Mouse (Mus musculus) left cerebral cortex, postnatal 4 days (tissue): Measurements from ENCODE around the gene Mkrn3. TPM values are rescaled to one million over a fixed set of nuclear protein-coding genes. Genes with fewer than 3 reads are reported as not detected.

ENCODE experiments used
- DNase-seq: peaks from one replicate; pipeline ENCODE4 v3.0.0-alpha.2; 2022
- intact Hi-C: fragments of 180-260 bp; cut with DNase I; formaldehyde crosslinking; loops from one replicate; pipeline ENCODE4 v1.15.1; 2025
- total RNA-seq, 2 experiments: library from RNA; stranded (reverse); gene quantifications; 2 replicates each; pipeline ENCODE4 v1.2.3; 2021

Mkrn3 gene
- total RNA-seq, result 10 to 100 TPM; 17.9 to 19.8 TPM

DNA sequence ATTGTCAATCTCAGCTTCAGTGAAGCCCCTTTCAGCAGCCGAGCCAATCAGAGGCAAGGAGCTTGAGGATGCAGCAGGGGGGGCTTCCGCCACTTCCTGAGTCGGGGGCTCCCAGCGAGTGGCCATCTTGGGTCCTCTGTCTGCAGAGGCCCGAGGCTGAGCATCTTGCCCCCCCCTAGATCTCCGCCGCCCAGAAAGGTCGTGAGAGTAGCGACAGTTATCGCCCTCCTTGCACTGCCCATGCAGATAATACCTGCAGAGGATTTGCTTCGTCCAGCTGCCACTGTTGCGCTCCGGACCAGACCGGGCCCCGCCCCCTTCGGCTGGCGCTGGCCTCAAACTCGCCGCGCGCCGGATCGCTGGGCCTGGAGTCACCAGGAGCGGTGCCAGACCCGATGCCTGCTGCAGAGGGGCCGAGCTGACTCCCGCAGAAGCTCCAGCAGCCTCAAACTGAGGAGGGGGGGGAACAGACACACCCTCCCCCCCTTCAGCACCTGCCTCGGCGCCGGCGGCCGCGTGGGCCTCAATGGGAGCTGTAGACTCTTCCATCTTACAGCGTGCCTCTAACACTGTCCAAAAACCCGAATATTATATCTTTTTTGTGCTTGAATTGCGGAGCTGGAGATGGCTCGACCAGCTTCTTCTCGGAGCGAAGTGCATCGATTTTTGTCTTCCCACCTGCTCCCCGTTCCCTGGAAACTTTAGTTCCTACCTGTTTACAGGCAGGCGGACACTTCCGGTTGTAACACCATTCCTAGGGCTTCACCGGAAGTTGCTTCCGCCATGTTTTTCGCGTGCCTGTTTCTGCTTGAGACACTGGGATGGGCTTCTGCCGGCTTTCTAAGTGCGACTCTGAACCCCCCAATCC lies at the start of gene Mkrn3:
TSS of gene Mkrn3 (minus strand) at position 647 of the 868 bp plus-strand sequence.
- peak; percentile 87 for DNase-seq
- intact Hi-C loops, result no loop called here

DNA sequence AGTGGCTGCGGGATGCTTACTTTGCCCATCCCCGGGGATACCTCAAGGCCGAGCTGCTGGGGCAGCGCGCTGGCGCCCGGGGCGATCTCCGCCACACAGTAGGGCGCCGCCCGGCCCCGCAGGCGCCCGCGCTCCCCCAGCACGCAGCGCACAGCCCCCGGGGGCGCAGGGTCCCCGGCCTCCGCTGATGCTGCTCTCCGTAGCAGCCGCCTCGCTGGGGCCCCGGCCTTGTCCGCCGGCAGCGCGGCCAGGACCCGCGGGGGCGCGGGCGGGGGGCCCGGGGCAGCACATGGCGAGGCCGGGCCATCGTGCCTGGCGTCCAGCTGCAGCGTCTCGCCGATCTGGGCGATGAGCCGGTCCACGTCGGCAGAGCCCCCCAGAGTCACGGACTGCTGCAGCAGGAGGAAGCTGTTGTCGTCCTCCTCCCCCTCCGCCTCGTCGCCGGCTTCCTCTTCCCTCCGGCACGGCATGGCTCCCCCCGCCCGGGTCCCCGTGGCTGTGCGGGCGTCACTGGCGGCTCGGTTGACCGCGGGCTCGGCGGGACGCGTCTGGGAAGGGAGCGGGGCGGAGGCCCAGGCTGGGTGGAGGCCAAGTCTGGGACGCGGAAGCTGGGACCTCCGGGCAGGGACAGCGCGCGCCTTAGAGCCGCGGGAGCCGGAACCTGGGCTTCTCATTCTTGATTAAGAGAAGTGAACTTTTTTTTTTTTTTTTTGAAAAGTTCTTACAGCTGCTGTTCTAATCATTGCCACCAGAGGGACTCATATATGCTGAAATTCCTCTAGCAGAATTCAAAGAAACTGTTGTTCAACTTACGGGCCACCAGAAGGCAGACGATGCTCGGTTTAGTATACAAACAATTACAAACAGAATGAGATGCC lies 44.2 kb upstream of the Mkrn3 start, which contains the start of gene Peg12:
TSS of gene Peg12 (minus strand) at position 633 of the 878 bp plus-strand sequence.
- intact Hi-C loops, result no loop called here
- DNase-seq, result peak; percentile 62

DNA sequence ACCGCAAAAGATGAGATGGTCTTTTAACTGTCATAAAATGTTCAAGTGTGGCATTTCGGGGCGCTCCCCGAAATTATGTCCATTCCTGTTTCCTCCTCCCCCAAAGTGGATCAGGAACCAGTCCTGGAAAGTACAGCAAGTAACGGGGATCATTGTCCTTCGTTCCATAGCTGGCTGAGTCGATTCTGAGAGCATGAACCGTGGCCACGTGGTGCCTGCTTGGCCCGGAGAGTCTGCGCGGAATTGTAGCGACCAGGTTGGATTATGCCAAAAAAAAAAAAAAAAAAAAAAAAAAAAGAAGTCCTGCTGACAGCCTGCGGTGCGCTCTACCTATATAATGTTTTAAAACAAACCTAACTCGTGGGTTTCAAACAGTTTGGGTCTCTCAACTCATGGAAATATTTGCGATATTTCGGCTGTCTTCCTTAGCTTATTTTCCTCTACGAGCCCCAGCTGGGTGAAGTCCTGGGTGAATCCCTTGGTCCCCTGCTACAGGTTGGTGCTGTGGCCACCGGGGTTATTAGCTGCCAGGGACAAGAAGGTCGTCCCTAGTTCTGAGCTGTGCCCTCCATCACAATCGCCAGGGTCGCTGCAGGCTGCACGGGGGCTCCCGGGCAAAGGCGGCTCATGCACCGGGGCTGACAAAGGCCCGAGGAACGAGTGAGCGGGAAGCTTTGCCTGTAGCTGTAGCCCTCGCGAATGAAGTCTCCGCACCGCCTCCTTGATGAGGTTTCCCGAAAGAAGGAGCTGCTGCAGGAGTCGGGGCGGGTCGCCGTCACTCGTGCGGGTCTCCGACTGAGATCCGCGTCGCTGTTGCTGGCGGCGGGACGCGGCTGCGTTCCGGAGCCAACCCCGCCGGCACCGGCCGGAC lies 43.3 kb upstream of the Mkrn3 start:
- intact Hi-C loops, result no loop called here

DNA sequence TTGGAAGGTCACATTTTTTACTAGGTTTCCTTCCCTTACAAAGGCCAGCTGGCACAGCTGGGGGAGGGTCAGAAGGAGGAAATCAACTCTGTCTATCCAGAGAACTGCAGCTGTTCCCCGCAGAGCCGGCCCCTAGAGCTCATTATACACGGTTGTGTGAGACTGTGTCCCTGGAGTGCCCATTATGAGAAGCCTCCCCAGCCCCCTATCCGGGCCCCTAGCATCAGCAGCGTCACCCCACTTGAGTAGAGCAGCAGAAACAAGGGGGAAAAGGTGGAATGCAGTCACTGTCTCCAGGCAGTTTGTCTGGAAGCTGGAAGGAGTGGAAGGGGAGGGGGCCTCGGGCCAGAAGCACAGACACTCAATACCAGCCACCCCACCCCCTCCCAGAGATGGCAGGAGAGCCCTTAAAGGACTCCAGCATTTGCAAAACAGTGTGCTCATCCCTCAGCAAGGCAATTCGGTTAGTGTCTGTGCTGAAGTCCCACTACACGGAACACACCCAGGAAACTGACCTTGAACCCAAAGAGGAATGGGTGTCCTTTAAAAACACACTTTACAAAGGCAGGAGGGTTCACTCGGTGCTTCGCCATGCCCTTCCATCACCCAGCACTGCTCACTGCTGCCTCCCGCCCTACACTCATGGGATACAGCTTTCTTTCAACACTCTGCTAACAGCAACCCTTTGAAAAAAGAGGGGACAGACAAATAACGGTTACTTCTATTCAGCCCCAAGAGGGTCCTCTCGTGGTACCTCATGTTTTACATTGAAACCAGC lies 42.5 kb upstream of the Mkrn3 start:
- peak; percentile 13 for DNase-seq
- intact Hi-C loops, result no loop called here

More for the DNA sequence above, 43.3 kb upstream of the Mkrn3 start:
- DNase-seq, result peak; percentile 30

DNA sequence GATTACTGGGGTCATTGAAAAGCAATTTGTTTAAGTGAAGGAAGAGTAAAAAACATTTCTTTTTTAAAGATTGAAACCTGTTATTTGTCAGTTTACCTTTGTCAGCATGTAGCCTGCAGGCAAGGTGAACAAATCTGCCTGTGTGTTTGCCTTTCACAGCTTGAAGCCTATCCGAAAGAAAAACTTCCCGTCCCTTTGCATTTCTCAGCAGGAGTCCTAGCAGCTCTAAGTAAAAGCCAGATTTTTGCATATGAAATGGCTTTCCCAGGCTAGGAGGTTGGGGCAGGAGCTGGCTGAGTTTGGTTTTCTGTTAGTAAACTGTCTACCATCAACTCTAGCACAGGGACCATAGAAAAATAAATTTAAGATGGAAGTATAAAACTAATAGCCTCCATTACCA lies 32.4 kb upstream of the Mkrn3 start:
- no peak for DNase-seq
- intact Hi-C loops, result no loop called here

GRCm38 (mm10) chr7:62445431-62446165 lies 25.7 kb upstream of the Mkrn3 start:
- intact Hi-C loops, result no loop called here
- no peak for DNase-seq

DNA sequence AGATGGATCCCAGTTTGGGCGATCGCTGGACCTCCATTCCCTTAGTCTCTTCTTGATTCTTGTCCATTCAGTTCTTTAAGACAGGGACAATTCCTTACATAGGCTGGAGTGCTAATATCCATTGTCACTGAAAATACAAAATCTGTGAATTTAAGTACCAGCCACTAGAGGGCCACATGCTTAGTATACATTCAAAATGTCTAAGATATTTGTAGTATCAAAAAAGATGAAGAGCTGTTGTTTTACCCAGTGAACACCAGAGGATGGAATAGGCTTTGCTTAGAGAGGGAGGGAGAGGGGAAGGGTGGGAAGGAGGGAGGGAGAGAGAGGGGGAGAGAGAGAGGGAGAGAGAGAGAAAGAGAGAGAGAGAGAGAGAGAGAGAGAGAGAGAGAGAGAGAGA lies 16.5 kb upstream of the Mkrn3 start:
- no peak for DNase-seq
- intact Hi-C loops, result no loop called here

- intact Hi-C loops, result no loop called here
- DNase-seq, result no peak
These were observed 13.3 kb upstream of the Mkrn3 start for GRCm38 (mm10) chr7:62433243-62433642.

DNA sequence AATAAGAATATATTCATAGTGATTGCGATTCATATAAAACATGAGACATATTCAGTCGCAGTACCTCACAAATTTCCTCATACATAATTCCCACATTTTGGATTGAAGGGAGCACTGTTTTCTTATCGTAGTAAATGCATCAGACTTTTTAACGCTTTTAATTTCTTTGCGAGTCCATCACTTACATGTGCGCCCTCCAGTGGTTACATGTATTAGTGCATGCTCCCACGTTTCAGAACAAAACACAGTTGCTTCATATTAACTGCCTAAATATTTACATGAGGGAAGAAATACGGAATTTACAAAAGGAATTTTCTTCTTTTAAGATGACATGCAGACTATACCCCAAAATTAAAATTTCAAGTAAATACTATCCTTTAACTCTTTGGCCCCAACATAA lies 8.4 kb upstream of the Mkrn3 start:
- intact Hi-C loops, result no loop called here
- peak; percentile 7 for DNase-seq

DNA sequence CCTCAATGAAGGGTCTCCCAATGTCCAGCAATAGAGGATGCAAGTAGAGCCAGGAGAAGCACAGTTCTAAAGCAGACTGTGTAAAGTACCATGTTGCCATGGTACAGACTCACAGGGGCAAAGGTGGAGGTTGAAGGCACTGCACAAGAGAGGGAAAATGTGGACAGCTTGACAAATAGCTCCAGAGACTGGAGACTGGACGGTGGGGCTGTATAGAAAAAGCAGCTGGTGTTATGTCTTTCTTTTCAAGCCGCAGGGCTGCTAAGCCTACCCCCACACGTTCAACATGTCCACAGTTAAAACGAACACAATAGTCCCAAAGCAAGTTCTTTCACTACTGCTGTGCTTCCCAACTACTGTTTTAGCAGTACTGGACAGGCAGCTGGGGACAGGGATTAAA lies 3.3 kb upstream of the Mkrn3 start:
- intact Hi-C loops, result no loop called here

DNA sequence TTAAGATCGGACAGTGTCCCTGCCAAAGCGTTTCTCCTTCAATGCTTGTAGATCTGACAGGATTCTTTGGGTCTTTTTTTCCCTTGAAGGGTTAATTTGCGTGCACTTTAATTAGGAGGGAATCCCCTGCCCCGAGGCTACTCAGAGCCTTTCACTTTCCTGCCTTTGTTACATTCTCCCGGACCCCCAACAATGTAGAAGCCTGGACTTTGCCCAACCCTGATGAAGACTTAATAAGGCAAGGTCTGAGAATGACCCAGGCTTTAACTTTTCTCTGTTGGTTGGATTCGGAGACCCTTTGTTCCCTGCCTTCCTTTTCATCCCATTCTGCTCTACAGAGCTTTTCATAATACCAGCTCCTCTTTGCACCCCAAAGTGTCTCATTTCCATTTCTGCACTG lies 627 bp upstream of the Mkrn3 start:
- intact Hi-C loops, result no loop called here
- DNase-seq, result peak; percentile 15

More for the DNA sequence above, 3.3 kb upstream of the Mkrn3 start:
- DNase-seq, result no peak

- intact Hi-C loops, result no loop called here
- no peak for DNase-seq
These were observed 840 bp downstream of the Mkrn3 start for GRCm38 (mm10) chr7:62419105-62419492.

DNA sequence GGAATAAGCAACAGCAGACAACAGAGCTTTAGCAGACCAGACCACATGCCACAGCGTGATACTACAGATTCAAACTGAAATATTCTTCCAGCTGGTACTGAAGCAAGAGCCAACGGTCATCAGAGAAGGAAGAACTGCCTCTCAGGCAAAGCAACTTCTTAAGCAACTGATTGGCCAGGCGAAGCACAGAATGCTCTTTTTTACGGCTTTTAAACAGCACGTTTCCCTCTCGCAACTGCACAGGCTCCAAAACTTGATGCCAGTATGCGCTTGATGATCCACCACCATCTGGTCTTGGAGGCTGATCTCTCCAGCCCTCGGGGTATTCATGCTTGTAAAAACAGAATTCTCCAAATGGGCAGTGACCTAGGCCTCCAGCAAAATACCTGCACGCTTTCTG lies 1.6 kb downstream of the Mkrn3 start:
- intact Hi-C loops, result no loop called here
- peak; percentile 13 for DNase-seq

DNA sequence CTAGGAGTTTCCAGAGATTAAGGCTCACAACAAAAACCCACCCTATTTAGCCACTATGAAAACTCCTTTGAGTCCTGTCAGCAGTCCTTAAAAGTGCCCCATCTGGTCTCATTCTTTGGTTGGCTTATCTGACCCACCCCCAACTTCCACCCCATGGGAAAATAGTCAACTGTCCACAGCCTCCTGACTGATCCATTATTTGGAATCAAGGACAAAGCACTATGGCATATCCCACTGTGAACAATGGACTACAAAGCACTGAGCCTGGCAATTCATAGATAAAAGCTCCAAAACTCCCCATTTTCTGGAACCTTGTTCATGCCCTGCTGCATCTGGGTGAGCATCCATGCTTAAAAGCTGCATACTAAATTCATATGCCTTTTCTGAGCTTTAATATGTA lies 3.8 kb downstream of the Mkrn3 start:
- intact Hi-C loops, result no loop called here
- no peak for DNase-seq

DNA sequence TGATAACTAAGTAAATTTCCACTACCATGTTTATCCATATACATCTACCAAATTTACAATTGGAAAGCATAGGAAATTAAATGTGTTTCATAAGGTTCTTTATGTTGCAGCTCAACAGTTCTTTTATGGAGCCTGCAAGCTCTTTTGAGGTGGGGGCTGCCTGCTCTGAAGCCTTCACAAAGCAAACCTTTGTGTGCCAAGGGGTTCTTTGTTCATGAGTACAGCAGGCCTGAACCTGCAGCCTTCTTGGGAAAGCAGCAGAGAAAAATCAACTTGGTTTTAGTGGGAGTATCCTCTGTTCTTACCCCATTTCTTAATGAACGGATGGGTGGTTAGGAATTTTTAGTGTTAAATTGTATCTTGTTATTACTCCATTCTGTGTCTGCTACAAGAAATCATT lies 4.7 kb downstream of the Mkrn3 start:
- DNase-seq, result no peak
- intact Hi-C loops, result no loop called here

DNA sequence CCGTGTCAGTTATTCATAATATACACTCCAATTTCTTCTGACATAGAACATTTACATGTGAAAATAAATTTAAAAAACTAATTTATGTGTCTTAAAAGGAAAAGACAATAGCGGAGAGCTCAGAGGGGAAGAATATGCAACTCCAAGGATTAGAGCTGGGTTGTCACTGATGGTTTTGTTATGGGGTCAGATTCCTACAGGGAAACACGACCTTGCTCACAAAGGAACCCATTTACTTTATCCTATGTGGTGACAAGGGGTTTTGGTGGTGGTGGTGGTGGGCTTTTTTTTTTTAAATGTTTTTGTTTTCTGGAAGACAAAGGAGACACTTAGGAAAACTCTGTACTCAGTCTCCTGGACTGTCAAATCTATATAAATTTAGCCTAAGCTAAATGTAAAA lies 12.1 kb downstream of the Mkrn3 start:
- no peak for DNase-seq

GRCm38 (mm10) chr7:62406573-62407050 lies 13.3 kb downstream of the Mkrn3 start:
- intact Hi-C loops, result no loop called here
- DNase-seq, result peak; percentile 23

More for the DNA sequence above, 12.1 kb downstream of the Mkrn3 start:
- intact Hi-C loops, result no loop called here

DNA sequence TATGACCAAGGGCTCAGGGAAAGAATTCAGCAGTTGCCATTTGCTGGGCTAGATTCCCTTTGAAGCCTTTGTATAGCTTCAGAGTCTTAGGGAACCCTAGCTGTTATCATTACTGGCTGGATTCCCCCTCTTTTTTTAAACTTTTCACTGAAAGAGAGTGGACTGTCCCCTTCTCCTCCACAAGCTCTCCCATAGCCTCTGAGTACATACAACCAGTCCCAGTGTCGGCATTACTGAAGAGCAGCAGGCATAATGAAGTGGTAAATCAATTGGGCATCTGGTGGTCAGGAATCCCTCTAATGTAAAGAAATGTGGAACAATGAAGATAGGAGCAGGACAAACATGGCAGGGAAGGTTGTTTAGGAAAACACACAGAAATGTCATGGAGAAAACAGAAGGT lies 27.7 kb downstream of the Mkrn3 start:
- intact Hi-C loops, result no loop called here
- no peak for DNase-seq

GRCm38 (mm10) chr7:62388291-62388690 lies 31.6 kb downstream of the Mkrn3 start:
- no peak for DNase-seq
- intact Hi-C loops, result no loop called here
